Comparison of ENCODE assay signal across 32 mouse cellular contexts in genomic region chr8:123912265-123912664, GRCm38 (mm10). TPM values are rescaled to one million over a fixed set of nuclear protein-coding genes. Genes with fewer than 3 reads are reported as not detected.
A peak's percentile ranks its signal among the peaks of the same experiment; 100 is the strongest.
DNase-seq lines count a peak whose midpoint lies in the region; ATAC-seq lines count a peak whose summit lies in the region.
"Had no signal": no experiment of that assay in that cellular context is flagged by ENCODE, and none has a peak within 500 bp of the region (broad histone marks: within the 10 kb centered on the region; RNA-seq: fewer than 3 reads in every experiment).

No protein-coding gene starts in this region.

- no peak overlapping the region for H3K27ac ChIP-seq in heart, embryonic 11.5 days (ENCODE audit: low read depth, low read length)
- H3K27ac ChIP-seq: embryonic facial prominence, embryonic 10.5 days; embryonic facial prominence, embryonic 15.5 days; forebrain, embryonic 12.5 days; heart, embryonic 15.5 days; hindbrain, embryonic 12.5 days; hindbrain, postnatal 0 days; intestine, embryonic 15.5 days; kidney, postnatal 0 days; liver, embryonic 12.5 days; stomach, embryonic 15.5 days had no signal

- 88% methylated on average over 4 of the region's 4 CpGs for WGBS in heart, embryonic 11.5 days (ENCODE audit: insufficient replicate concordance)

- DNase-seq in frontal cortex, postnatal 10 days (ENCODE audit: low spot score in 2 of 2): no peak
- peak; percentile 33 for DNase-seq in left cerebral cortex, adult 11 months (ENCODE audit: low spot score)
- no peak for DNase-seq in left cerebral cortex, postnatal 10 days (ENCODE audit: extremely low spot score in 1 of 2, low spot score in 2 of 2)
- DNase-seq in right cerebral cortex, postnatal 25 days: peak; percentile 30
- no peak for DNase-seq in right cerebral cortex, postnatal 10 days (ENCODE audit: low spot score in 2 of 2)
- DNase-seq in adipocyte (ENCODE audit: low spot score): no peak
- DNase-seq: adrenal gland, postnatal 25 days; cerebellum, adult 18-20 months; cerebellum, postnatal 25 days; gastrocnemius, postnatal 14 days; heart, postnatal 36 days; kidney, adult 8-10 months; kidney, postnatal 4 days; liver, postnatal 0 days; lung, postnatal 36 days; midbrain, embryonic 14.5 days had no signal

- no peaks in the 10 kb centered on the region for H3K27me3 ChIP-seq in heart, embryonic 11.5 days (ENCODE audit: control insufficient read depth, insufficient read depth, low read length)
- H3K27me3 ChIP-seq: embryonic facial prominence, embryonic 15.5 days; forebrain, embryonic 12.5 days; heart, embryonic 15.5 days; hindbrain, embryonic 12.5 days; intestine, embryonic 15.5 days; liver, embryonic 12.5 days; stomach, embryonic 15.5 days had no signal

- peak; percentile 83 for ATAC-seq in frontal cortex, adult (ENCODE audit: low TSS enrichment)
- ATAC-seq in heart, embryonic 11.5 days (replicated peaks; ENCODE audit: insufficient number of reproducible peaks, low FRiP score, low TSS enrichment): no peak
- ATAC-seq: hindbrain, postnatal 0 days; intestine, embryonic 15.5 days; liver, embryonic 12.5 days; liver, postnatal 0 days had no signal

- H3K4me1 ChIP-seq in heart, embryonic 11.5 days (ENCODE audit: control insufficient read depth, insufficient read depth, low read length): no peaks in the 10 kb centered on the region
- H3K4me1 ChIP-seq: embryonic facial prominence, embryonic 10.5 days; embryonic facial prominence, embryonic 15.5 days; forebrain, embryonic 12.5 days; heart, embryonic 15.5 days; hindbrain, embryonic 12.5 days; intestine, embryonic 15.5 days; liver, embryonic 12.5 days; stomach, embryonic 15.5 days had no signal

- intact Hi-C loops in left cerebral cortex, postnatal 10 days (cut with DNase I): no loop called here

- peaks cover 39% of the 10 kb centered on the region for H3K36me3 ChIP-seq in heart, embryonic 11.5 days (ENCODE audit: control insufficient read depth, insufficient read depth, low read length)

- H3K9me3 ChIP-seq in heart, embryonic 11.5 days (replicated peaks; ENCODE audit: control insufficient read depth, low read length): no peaks in the 10 kb centered on the region
- H3K9me3 ChIP-seq: embryonic facial prominence, embryonic 10.5 days; embryonic facial prominence, embryonic 15.5 days; forebrain, embryonic 12.5 days; G1E; heart, embryonic 15.5 days; hindbrain, embryonic 12.5 days; intestine, embryonic 15.5 days; liver, embryonic 12.5 days; stomach, embryonic 15.5 days had no signal

- no peak overlapping the region for H3K9ac ChIP-seq in heart, embryonic 11.5 days (ENCODE audit: low read depth, low read length)
- H3K9ac ChIP-seq: embryonic facial prominence, embryonic 15.5 days; forebrain, embryonic 12.5 days; heart, embryonic 15.5 days; hindbrain, embryonic 12.5 days; intestine, embryonic 15.5 days; liver, embryonic 12.5 days; liver, postnatal 0 days; stomach, embryonic 15.5 days had no signal

- H3K4me3 ChIP-seq in heart, embryonic 11.5 days (ENCODE audit: low read depth, low read length): no peak overlapping the region
- H3K4me3 ChIP-seq: embryonic facial prominence, embryonic 10.5 days; embryonic facial prominence, embryonic 15.5 days; forebrain, embryonic 12.5 days; heart, embryonic 15.5 days; hindbrain, embryonic 12.5 days; intestine, embryonic 15.5 days; liver, embryonic 12.5 days; stomach, embryonic 15.5 days had no signal

- no peak overlapping the region for H3K4me2 ChIP-seq in heart, embryonic 11.5 days
- H3K4me2 ChIP-seq: embryonic facial prominence, embryonic 15.5 days; forebrain, embryonic 12.5 days; heart, embryonic 15.5 days; hindbrain, embryonic 12.5 days; intestine, embryonic 15.5 days; liver, embryonic 12.5 days; stomach, embryonic 15.5 days had no signal

RNA-seq across cellular contexts. Expression of gene Acta1, which starts 17.7 kb away (rescaled TPM):
- 1 to 10 TPM; 7.1 to 8.7 TPM for total RNA-seq in left cerebral cortex, postnatal 10 days (2021)
- polyA plus RNA-seq in heart, embryonic 11.5 days (2014; fragmentation: Nextera tagmentation; extraction: Ambion mirVana): 558 and 581 TPM in 2 replicates
- total RNA-seq: adrenal gland, postnatal 25 days; G1E; granulocyte monocyte progenitor cell, adult 5-6 weeks; megakaryocyte, adult 5-6 weeks; monocyte, adult 5-6 weeks had no signal

RNA-seq across cellular contexts. Expression of gene Nup133, which starts 36.8 kb away (rescaled TPM):
- total RNA-seq in left cerebral cortex, postnatal 10 days (2021): 10 to 100 TPM; 24.8 to 25.4 TPM
- polyA plus RNA-seq in heart, embryonic 11.5 days (2014; fragmentation: Nextera tagmentation; extraction: Ambion mirVana): 31.5 and 32.5 TPM in 2 replicates

RNA-seq across cellular contexts. Expression of gene Ccsap, which starts 52.3 kb away (rescaled TPM):
- total RNA-seq in left cerebral cortex, postnatal 10 days (2021): 10 to 100 TPM; 54.9 to 57.0 TPM
- polyA plus RNA-seq in heart, embryonic 11.5 days (2014; fragmentation: Nextera tagmentation; extraction: Ambion mirVana): 2.5 and 4.0 TPM in 2 replicates

Comparison
In these comparisons a context has a peak if more than half of its experiments do, and no peak if none do; other contexts are left out.
1. DNase-seq: peak in left cerebral cortex, adult 11 months (single experiment) and right cerebral cortex, postnatal 25 days (single experiment); none in frontal cortex, postnatal 10 days (0 of 2), left cerebral cortex, postnatal 10 days (0 of 2), right cerebral cortex, postnatal 10 days (0 of 2) and adipocyte (single experiment).